Mouse (Mus musculus) thymus, postnatal 25 days (tissue): ENCODE results near the gene Rsbn1l.
"Not testable (repeated sequence)": the region's sequence is repeated elsewhere in the genome, so short reads cannot be mapped to it uniquely, and the experiment has no call there.

ENCODE experiments used
- DNase-seq: peaks from one replicate; pipeline ENCODE4 v3.0.0; 2022

The Rsbn1l gene

GRCm38 (mm10) chr5:20950093-20950492, 6.1 kb downstream of the Rsbn1l start:
- no peak for DNase-seq

- DNase-seq: no peak
These were observed 9.3 kb downstream of the Rsbn1l start for GRCm38 (mm10) chr5:20946906-20947305.

DNA sequence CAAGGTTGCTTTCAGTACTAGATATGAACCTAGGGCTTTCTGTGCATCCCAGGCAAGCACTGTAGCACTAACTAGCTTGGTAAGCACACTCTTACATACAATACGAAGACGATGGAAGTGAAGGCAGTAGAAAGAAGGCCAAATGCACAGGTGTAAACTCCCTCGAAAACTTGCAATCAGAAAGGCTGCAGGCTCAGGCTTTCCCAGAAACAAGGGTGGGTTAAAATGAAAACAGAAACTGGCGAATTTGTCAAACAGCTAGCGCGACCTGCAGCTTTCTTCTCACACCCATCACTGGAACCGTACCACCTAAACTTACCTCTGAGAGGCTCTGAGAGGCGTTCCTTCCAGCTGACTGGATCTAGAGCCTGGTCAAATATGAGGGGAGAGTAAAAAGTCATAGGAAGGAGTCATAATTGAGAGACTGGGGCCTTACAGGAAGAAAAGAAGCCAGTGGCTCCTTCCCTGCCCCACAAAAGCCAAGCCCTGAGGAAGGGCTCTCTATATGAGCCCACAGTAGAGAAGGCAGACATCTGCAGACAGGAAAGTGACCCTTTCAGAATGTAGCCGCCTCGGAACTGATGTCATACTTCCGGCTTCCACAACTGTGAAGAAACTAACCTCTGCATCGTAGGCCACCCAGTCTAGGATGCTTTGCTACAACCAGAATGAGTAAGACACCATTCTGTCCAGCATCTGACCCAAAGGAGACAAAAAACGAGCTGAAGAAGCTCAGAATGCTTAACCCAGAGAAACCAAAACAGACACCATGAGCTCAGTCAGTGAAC, 11.0 kb downstream of the Rsbn1l start:
- peak; percentile 45 for DNase-seq

DNA sequence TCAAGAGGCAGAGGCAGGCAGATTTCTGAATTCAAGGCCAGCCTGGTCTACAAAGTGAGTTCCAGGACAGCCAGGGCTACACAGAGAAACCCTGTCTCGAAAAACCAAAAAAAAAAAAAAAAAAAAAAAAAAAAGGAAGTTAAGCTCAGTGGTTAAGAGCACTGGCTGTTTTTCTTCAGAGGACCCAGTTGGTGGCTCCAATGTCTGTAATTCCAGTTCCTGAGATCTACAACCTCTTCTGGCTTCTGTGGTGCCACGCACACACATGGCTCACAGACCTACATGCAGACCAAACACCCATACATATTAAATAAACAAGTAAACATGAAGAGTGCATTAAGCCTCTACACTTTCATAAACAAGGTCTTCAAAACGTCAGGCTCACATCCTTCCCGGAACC, 12.4 kb downstream of the Rsbn1l start:
- DNase-seq: not testable (repeated sequence)

DNA sequence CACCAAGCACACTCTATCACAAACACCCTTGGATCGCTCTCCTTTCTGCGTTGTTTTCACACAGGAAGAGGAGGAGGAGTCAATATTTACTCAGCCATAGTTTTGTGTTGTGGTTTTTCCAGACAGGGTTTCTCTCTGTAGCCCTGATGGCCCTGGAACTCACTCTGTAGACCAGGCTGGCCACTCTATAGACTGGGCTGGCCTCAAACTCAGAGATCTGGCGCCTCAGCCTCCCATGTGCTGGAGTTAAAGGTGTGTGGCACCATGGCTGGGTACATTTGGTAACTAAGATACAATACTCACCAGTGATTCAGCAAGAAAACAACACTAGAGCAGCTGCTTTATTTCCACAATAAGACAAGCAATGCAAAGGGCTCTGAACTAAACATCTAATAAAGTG, 13.7 kb downstream of the Rsbn1l start:
- DNase-seq: peak; percentile 14

- peak; percentile 63 for DNase-seq
These were observed 15.0 kb downstream of the Rsbn1l start for GRCm38 (mm10) chr5:20941205-20941604.

- DNase-seq: no peak
These were observed 15.5 kb downstream of the Rsbn1l start for GRCm38 (mm10) chr5:20940696-20941095.

DNA sequence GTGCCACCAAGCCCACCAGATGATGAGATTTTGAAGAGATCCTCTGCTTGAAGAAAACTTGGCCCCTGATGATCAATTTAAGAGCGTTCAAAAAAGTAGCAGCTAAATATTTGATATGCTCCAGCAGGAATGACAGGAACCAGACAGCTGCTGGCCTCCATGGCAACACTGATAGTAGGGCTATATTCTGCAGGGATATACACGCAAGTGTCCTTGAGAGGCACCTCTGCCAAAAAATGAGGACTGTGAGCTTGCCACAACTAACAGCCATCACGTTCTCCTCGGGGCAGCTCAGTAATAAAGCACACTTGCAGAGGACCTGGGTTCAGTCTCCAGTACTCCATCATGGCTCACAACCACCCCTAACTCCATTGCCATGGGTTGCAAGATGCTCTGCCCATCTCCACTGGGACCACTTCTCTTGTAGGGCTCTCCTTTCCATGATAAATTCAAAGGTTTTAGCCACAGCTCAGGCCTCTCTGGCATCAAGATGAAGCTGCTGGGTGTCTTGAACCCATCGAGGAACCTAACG, 16.1 kb downstream of the Rsbn1l start:
- no peak for DNase-seq

DNA sequence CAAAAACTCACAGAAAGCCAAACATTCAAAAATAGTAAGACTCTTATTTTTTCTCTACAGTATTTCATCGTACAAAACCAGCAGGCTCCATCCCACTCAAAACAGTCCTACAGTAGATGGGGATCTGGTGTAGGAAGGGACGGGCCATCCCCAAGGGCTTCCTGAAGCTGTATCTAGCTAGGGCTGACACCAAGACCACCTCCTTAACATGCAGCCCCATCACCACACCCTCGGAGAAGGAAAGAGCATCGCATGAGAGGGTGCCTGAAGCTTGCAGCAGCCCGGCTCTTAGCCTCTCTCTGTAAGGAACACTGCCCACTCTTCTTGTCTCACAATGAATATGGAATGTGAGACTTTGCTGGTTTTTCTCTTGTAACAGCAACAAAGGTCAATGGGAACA, 17.7 kb downstream of the Rsbn1l start:
- no peak for DNase-seq

DNA sequence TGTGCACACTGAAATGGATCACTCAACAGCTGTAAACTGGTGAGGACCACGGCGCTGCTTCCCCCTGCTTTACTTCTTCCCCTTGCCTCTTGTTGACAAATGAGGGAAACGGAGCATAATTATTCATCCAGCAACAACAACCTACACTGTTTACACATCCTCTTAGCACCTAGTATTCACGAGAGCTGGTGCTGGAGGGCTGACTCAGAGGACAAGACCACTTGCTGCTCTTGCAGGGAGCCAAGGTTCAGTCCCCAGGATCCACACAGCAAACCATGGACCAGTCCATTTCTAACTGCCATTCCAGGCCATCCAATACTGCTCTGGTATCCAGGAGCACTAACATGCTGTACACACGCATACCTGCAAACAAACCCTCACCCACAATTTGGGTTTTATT, 20.3 kb downstream of the Rsbn1l start:
- DNase-seq: no peak

DNA sequence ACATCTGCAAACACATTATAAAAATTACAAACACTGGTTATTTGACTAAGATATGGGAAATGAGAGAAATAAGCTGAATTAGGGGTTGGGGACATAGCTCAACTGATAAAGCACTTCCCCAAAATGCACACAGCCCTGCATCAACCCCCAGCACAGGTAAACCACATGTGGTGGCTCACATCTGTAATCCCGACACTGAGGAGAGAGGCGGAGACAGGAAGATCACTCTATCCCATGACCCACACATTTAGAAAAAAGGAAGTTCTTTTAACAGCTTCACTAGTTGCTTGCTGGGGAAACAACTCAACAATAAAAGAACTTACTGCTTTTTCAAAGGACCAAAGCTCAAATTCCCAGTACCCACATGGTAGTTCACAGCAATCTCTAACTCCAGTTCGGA, 23.6 kb downstream of the Rsbn1l start:
- DNase-seq: no peak

GRCm38 (mm10) chr5:20931300-20931699, 24.9 kb downstream of the Rsbn1l start:
- no peak for DNase-seq

- DNase-seq: no peak
These were observed 25.8 kb downstream of the Rsbn1l start for GRCm38 (mm10) chr5:20930430-20930829.

- no peak for DNase-seq
These were observed 26.5 kb downstream of the Rsbn1l start for GRCm38 (mm10) chr5:20929669-20930151.

DNA sequence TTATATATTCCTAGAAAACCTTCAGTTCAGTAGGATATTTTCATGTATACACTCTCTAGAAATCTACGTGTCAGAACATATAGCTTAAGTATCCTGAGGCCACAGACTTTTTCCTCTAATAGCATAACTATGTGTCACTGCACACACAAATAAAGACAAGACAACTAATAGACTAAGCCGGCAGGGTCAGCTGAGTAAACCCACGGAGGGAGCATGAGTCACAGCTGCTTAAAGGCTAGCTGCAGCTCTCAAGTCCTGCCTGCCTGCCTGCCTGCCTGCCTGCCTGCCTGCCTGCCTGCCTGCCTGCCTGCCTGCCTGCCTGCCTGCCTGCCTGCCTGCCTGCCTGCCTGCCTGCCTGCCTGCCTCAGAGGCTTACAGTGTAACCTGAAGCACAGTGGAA, 30.7 kb downstream of the Rsbn1l start:
- DNase-seq: no peak

- DNase-seq: no peak
These were observed 31.6 kb downstream of the Rsbn1l start for GRCm38 (mm10) chr5:20924608-20925007.

DNA sequence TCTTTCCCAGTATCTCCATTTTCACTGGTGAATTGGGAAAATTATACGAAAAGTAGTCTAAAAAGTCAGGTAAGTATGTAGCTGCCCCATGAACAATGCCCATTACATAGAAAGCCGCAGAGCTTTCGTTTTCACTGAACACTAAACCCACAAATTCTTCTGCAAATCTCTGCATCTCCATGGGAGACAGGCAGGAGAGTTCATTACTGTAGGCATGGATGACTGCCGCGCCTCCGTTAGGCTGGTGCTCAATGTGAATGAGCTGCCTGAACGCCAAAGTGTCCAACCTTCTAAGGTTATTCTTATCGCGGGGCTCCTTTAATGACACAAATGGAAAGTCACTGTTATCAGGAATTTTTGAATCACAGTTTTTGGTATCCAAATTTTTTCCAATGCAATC, 36.6 kb downstream of the Rsbn1l start:
- no peak for DNase-seq

GRCm38 (mm10) chr5:20918967-20919366, 37.2 kb downstream of the Rsbn1l start:
- no peak for DNase-seq

- peak; percentile 73 for DNase-seq
These were observed 42.6 kb downstream of the Rsbn1l start for GRCm38 (mm10) chr5:20913372-20914275.

DNA sequence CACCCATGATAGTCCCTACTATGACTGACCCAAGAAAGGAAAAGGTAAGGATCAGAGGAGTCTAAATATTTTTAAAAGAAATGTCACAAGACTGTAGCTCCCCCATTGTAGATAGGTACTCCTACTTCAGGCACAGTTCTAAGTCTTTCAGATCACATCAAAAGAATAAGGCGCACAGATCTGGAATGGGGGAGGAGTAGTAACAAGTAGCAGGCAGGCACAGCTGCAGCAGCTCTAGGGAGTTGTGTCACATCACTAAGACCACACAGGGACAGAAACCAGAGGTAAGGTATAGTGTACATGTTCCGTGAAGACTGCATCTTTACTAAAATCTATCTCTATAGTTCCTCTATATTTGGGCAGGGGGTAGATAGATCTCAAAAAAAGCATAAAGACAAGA, 44.5 kb downstream of the Rsbn1l start:
- peak; percentile 19 for DNase-seq

- no peak for DNase-seq
These were observed 50.0 kb downstream of the Rsbn1l start for GRCm38 (mm10) chr5:20906191-20906590.

DNA sequence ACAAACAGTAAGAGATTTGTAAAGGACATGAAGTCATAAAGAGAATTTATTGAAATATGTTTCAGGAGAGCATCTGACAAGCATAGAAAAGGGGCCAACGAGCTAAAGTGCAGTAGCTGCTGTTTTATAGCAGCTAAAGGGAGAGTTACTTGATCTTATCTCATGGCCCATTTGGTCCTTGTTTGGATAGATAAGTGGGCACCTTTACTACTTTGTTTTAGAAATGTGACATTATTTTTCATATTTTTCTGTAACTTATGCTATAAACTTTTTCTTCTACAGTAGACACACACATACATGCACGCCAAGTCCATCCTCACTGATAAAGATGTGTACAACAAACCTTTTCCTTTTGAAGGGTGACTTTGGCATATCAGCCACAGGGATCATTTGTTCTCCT, 50.8 kb downstream of the Rsbn1l start:
- no peak for DNase-seq

DNA sequence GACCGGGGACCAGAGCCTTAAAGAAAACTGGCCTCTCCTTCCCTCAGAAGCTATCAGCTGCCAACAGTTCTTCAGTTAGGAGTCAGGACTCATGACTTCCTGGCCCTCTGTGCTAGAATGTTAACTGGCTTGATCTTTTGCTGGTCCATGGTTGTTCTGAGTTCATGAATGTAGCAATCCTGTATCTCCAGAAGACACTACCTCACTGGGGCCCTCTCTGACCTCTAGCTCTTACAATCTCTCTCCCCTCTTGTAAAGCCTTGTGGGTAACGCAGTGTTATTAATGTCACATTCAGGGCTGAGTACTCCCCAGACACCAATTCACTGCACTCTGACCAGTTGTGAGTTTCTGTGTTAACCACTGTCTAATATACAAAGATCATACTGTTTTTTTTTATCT, 51.6 kb downstream of the Rsbn1l start:
- DNase-seq: no peak
